Mouse (Mus musculus): ENCODE measurements around the gene Fancf. TPM values are rescaled to one million over a fixed set of nuclear protein-coding genes. Genes with fewer than 3 reads are reported as not detected.
A peak's percentile ranks its signal among the peaks of the same experiment; 100 is the strongest.

The Fancf gene
- total RNA-seq (2017): 2.5 to 6.9 TPM (median 5.4 TPM) in 3 replicates

DNA sequence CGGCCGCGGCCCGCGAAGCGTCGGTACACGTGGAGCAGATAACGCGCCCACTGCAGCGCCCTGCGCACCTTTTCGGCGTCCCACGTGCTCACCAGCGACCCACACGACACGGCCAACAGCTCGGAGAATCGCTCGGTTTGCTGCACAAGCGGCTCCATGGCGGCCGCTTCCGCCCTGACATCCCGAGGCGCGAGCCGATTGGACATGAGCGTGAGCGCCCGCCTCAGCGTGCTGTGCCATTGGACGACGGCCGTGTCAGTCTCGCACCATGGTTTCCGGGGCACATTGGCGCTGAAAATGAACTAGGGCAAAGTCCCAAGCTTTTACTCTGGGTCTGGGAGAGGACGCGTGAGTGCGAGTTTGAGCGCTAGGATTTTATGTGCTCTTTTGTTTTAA lies at the start of gene Fancf:
Gene Fancf, minus strand, starts transcription at position 171 of the 396 bp plus-strand sequence.
- ATAC-seq (replicated peaks; ENCODE audit: insufficient number of reproducible peaks, low FRiP score, low TSS enrichment, poor library complexity, severe bottlenecking): peak; percentile 99

DNA sequence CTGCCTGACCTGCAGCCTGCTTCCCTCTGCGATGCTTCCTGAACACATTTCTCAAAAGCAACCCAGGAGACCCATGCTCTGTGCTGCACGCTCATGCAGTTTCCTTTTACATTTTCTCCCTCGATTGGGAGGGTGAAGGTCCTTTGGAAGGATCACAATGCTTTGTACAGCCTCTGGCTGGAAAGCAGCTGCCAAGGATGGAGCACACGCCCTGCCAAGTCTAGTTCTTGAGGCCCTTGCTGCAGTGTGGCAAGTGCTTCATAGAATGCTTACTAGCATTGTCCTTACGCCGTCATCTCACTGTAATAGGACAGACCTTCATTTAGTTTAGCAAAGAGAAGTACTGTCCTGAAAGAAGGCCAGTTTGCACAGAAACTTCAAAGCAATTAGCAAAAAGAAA lies 37.0 kb upstream of the Fancf start:
- no peak for ATAC-seq (replicated peaks; ENCODE audit: insufficient number of reproducible peaks, low FRiP score, low TSS enrichment, poor library complexity, severe bottlenecking)

DNA sequence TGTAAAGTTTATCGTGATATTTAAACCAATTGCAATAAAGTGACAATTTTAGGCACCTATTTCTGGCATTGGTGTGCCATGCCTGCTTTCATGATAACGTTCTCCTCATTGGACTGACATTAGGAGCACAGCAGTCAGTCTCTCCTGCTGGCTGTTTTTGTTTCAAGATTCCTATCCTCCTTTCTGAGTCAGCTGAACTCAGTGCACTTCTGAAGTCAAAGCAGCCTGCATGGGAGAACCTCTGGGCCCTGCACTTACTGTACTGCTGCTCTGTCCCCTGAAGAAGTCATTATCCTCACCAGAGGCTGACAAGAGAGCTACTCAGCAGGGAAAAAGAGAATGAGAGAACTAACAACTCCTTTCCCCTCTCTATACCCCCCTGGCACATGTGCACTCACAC lies 32.9 kb upstream of the Fancf start:
- no peak for ATAC-seq (replicated peaks; ENCODE audit: insufficient number of reproducible peaks, low FRiP score, low TSS enrichment, poor library complexity, severe bottlenecking)

DNA sequence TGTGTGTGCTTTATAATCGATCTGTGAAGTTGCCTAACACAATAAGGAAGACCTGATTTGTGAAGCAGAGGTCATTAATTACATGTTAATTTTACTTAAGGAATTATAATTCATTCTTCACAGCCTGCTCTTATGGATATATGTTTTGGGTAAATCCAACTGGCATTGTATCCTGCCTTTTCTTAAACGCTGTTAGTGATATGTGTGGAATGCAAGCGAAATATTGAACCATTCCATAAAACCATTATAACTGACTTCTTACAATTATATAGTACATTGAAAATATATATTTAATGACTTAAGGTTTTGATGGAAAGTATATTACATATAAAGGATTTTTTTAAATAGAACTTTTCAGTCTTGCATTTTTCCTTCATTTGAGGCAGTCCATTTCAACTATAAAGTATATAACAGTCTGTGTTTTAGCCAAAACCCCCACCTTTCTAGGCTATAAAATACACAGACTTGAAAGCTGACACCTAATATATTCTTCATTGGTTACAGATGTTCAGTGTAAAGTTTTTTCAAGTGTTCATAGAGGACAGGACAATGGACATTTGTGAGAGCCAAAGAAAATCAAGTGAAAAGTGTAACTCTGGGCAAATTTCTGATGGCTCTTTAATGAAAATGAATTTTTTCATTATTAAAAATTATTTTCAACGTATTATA lies 32.2 kb upstream of the Fancf start:
- no peak for ATAC-seq (replicated peaks; ENCODE audit: insufficient number of reproducible peaks, low FRiP score, low TSS enrichment, poor library complexity, severe bottlenecking)

DNA sequence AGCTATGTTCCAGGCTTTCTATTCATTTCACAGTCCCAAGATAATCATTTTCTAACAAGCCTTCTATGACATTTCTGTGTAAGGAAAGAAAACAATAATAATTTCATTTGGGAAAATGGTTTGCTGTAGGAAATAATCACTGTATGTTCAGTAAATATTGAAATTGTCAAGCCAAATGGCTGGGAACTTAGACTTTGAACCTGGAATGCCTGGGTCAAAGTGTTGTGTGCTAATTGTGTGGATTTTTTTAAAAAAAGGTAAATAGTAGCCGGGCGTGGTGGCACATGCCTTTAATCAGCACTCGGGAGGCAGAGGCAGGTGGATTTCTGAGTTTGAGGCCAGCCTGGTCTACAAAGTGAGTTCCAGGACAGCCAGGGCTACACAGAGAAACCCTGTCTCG lies 30.9 kb upstream of the Fancf start:
- no peak for ATAC-seq (replicated peaks; ENCODE audit: insufficient number of reproducible peaks, low FRiP score, low TSS enrichment, poor library complexity, severe bottlenecking)

DNA sequence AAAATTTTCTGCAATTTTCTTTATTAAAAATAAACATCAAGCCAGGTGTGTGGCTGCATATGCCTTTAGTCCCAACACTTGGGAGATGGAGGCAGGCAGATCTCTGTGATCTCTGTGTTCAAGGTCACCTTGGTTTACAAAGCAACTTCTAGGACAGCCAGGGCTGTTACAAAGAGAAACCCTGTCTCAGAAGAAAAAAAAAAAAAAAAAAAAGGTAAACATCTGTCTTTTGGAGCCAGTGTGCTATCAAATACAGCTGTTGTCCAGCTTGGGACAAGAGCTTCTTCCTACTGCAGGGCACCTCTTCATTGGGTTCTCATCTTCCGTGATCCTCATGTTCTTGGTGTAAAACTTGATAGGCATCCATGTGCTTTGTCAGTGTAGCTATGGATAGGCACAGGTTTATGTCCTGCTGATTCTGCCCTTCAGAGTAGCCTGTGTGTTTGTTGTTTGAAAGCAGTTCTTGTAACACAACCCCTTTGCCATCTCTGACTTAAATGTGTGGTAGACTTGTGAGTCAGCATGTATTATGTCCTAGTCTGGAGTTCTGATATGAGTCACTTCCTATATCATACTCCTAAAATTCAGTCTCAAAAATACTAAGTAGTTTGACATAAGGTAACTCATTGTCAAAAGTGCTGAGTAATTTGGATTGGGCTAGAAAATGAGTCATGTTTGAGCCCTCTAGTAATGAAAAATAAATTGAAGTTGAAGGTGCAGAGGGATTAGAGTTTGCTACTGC lies 30.3 kb upstream of the Fancf start:
- ATAC-seq (replicated peaks; ENCODE audit: insufficient number of reproducible peaks, low FRiP score, low TSS enrichment, poor library complexity, severe bottlenecking): no peak

DNA sequence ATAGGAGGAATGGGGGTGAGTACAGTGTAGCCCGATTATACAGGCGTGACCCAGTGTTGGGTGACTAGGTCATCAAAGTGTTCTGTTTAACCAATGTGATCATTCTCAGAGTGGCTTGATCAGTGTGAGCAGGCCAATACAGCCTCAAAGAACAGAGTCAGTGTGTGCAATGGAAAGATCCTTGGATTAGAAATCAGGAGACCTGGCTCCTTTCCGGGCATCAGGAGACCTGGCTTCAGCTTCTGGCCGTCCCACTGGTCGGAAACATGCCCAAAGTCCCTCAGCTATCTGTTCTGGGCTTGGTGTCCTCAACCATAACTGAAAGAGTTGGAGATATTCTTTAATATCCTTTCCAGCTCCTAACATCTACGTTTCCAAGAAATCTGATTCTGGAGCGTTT lies 27.5 kb upstream of the Fancf start:
- no peak for ATAC-seq (replicated peaks; ENCODE audit: insufficient number of reproducible peaks, low FRiP score, low TSS enrichment, poor library complexity, severe bottlenecking)

DNA sequence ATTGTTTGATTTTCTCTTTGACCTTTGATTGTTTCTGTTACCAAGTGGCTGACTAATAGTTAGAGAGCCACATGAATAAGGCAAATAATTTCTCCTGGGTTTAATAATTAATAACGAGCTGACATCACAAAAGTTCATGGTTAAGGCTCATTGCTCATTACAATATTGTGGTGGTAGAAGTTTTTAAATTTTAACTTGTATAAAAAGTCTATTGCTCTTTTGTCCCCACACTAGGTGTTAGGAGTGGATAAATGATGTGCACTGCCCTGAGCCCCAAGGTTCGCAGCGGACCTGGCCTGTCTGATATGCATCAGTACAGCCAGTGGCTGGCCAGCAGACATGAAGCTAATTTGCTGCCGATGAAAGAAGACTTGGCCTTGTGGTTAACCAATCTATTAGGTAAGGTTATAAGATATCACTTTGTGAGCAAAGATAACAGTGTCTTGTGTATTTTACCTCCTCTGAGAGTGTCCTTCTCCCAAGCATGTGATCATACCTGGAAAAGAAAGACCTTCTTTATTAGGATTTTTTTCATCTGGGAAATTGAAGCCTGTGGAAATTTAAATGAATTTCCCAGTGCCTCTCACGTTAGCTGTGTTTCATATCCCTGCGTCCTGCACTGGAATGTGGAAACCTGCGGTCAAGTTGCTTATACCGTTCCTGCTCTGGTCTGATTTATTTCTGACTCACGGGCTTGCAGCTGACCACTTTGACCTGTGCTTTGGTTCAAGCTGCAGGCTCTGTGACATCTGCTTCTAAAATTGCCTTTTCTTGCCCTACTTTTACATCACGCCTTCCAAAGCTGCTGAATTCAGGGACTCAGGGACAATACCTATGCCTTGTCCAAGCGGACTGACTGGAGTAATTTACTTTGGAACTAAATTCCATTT lies 25.9 kb upstream of the Fancf start:
- no peak for ATAC-seq (replicated peaks; ENCODE audit: insufficient number of reproducible peaks, low FRiP score, low TSS enrichment, poor library complexity, severe bottlenecking)

DNA sequence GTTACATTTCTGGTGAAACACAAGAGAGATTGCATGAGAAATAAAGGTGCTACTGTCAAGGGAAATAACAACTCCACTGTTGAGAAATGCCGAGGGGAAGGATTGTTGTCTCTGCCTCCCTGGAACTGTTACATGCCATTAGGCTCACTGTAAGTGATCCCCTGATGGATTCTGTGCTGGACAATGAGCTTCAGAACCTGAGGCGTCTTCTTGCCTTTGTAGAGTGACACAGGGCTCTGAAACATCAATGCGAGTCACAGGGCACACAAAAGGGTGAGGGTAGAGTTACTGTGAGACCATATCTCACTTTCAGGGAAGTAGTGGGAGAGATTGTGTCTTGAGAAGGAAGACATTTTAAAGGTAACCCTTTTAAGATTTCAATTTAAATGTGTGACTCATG lies 23.3 kb upstream of the Fancf start:
- no peak for ATAC-seq (replicated peaks; ENCODE audit: insufficient number of reproducible peaks, low FRiP score, low TSS enrichment, poor library complexity, severe bottlenecking)

DNA sequence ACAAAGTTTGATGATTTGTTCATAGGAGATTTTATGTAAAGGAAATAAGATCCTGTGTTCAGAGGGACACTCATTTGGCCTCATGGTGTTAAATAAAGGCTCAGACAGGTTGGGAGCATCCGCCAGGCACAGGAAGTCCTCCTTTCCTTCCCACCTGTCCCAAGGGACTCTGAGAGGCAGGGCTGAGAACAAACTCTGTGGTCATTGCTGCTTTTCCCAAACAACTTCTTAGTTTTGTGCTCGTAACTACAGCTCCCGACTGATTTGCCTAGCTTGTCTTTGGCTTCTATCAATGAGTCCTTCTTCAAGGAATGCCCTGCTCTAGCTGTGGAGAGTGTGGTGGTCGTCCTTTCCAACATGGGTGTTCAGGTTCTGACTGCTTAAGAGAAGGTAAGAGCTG lies 18.1 kb upstream of the Fancf start:
- no peak for ATAC-seq (replicated peaks; ENCODE audit: insufficient number of reproducible peaks, low FRiP score, low TSS enrichment, poor library complexity, severe bottlenecking)

DNA sequence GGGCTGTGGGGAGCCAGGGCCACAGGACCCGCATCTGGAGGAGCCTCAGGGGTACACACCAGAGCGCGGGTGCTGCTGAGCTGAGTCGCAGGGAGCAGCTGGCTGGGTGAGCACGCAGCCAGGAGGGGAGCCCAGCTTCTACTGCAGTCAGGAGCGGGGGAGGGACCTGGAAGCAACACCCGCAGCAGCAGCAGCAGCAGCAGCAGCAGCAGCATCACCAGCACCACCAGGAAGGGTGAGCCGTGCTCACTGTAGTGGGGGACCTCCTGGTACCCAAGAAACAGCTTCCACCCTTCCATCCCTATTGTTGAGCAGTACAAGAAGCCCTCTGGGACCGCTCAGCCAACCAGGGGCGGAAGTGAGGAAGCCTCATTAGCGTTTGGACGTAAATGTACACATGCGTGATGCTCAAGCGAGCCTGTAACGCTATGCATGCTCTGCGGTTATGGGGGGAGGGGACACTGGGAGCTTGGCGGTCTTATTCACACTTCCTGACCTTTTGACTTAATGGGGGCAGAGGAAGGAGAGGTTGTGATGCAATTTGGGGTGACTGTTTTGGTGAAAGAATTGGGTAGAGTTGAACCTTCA lies 17.2 kb upstream of the Fancf start:
- ATAC-seq (replicated peaks; ENCODE audit: insufficient number of reproducible peaks, low FRiP score, low TSS enrichment, poor library complexity, severe bottlenecking): peak; percentile 93

DNA sequence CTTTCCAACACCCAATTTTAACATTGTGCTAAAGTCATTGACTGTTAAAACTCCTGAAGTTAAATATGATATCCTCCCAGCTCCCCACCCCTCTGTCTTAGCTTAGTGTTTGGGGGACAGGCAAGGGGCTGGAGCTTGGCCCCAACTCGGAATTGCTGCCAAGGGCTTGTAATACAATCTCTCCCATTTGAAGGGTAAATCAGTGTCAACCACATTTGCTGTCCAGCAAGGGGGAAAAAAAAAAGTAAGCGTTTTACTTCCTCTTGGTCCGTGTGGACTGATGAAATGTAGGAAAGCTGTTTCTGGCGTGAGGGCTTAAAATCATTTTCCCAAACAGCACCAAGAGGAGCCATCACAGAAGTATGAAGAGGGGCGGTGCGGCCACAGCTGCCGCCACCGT lies 16.7 kb upstream of the Fancf start:
- no peak for ATAC-seq (replicated peaks; ENCODE audit: insufficient number of reproducible peaks, low FRiP score, low TSS enrichment, poor library complexity, severe bottlenecking)

DNA sequence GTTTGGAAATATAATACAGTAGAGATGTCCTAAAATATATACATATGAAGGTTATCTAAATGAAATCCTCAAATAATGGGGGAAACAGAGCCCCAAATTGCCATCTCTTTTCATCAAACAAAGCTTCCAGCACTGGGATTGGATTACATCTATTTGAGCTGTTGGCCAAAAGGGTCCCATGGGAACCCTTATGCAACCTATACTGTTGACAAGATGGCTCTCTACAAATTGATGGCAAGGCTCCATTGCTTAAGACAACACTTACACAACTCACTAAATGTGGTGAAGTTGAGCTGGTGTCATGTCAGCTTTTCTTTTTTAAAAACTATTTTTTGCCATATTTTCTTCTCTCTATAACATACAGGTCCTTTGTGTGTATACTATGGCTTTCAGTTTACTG lies 14.2 kb upstream of the Fancf start:
- ATAC-seq (replicated peaks; ENCODE audit: insufficient number of reproducible peaks, low FRiP score, low TSS enrichment, poor library complexity, severe bottlenecking): no peak

DNA sequence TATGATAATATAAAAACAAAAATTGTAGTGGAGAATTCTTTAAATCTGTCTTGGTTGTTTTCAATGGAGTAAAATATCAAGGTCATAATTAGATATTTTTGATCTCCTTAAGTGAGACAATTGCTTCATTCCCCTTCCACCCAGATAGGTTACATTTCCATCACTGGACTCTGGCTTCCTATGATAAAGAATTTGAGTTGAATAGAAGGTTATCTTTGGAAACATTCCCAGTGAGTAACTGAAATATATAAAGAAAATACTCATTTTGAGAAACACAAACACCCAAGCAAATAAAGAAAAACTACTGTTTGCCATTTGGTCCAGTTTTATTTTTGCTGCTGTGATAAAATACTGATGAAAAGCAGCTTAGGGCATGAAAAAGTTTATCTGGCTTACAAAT lies 10.5 kb upstream of the Fancf start:
- ATAC-seq (replicated peaks; ENCODE audit: insufficient number of reproducible peaks, low FRiP score, low TSS enrichment, poor library complexity, severe bottlenecking): no peak

DNA sequence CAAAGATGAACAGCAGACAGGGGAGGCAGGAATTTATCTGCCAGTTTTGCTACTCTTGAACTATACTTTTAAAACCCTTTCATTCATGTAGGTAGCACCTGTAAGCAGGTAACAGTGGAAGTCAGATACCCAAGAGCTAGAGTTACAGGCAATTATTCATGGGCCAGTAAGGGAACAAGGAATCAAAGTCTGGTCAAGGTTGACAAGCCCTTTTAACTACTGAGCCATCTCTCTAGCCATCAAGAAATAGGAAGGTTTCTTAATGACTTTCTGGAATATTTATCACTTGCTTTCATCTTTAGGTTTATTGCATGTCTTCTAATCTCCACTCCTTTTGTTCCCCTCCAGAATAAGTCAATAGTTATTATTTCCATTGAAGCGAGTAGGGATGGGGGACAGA lies 10.0 kb upstream of the Fancf start:
- no peak for ATAC-seq (replicated peaks; ENCODE audit: insufficient number of reproducible peaks, low FRiP score, low TSS enrichment, poor library complexity, severe bottlenecking)

DNA sequence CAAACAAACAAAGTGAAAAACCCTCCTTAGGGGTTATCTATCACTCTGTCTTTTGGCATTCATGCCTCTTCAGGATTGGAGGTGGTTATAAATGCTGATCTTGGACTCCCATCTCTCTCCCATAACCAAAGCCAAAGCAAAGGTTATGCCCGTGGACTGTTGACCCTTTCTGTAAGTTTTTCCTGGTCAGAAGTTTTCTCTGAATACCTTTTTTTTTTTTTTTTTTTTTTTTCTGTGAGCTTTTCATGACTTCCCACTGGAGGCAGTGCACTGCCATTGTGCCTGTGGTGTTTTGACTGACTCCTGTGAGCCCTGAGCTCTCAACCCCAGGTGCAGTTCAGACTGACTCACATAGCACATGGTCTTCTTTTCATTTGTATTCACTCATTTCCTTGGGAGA lies 5.9 kb upstream of the Fancf start:
- no peak for ATAC-seq (replicated peaks; ENCODE audit: insufficient number of reproducible peaks, low FRiP score, low TSS enrichment, poor library complexity, severe bottlenecking)

DNA sequence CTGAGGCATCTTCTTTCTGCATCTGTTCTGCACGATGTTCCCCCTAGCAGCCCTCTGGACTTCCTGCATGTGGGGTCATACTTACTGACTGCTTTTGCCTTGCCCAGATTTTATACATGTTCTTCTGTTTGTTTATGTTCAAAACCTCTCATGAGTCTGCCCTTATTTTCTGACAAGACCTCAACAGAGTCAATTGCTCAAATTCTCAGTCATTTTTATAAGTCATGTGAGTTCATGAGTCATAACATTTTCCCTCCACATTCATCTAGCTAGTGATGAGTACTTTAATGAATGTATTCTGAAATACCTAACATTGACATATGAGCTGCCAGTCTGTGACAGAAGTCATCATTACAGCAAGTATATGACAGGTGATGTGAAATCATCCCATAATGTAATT lies 3.3 kb upstream of the Fancf start:
- no peak for ATAC-seq (replicated peaks; ENCODE audit: insufficient number of reproducible peaks, low FRiP score, low TSS enrichment, poor library complexity, severe bottlenecking)

DNA sequence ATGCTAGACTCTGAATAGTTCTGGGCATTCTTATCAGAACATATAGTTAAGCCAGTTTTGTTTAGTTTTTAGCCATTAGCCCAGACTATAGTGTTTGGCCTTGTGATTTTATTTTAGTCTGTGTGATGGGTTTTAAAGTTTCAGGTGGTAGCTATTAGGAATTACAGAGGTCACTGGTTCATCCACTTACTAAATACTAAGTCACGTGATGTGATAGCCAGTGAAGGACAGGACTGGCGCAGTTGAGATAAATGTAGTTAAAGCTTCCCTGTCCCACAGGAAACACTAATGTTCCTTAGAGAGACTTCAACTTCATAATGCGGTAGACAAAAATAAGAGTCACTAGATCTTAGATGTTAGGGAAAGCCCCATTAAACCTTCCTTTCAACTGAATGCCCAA lies 775 bp upstream of the Fancf start:
- no peak for ATAC-seq (replicated peaks; ENCODE audit: insufficient number of reproducible peaks, low FRiP score, low TSS enrichment, poor library complexity, severe bottlenecking)

Data from monocyte, adult 5-6 weeks (primary cell).